Mouse (Mus musculus): ENCODE measurements at regions not wholly inside any gene's neighbourhood (a gene's known extent, or its start where the extent isn't known, plus 50 kb on each side); places are given as distances from the start of the nearest gene placed in this dataset.
A peak's percentile ranks its signal among the peaks of the same experiment; 100 is the strongest.

- Histone ChIP-seq H3K27ac (no peak overlapping the region), H3K4me3 (replicated peaks) (no peak overlapping the region), H3K4me2 (no peak overlapping the region), H3K27me3 (peaks cover 79% of the 10 kb centered on the region), H3K9ac (no peak overlapping the region), H3K4me1 (0 out of 2 replicates have a peak, but pooled peaks cover 2% of the 10 kb centered on the region), H3K36me3 (replicated peaks) (no peaks in the 10 kb centered on the region), H3K9me3 (0 out of 2 replicates have a peak, but pooled peaks cover 7% of the 10 kb centered on the region)
- ATAC-seq (ENCODE audit: low FRiP score) = no peak
- 66% methylated on average over 10 of the region's 10 CpGs for WGBS
Measured at GRCm38 (mm10) chr8:92004532-92004931, 202.7 kb upstream of the Irx3 start.

GRCm38 (mm10) chr8:92000368-92000767, 198.5 kb upstream of the Irx3 start:
- H3K27ac ChIP-seq = no peak overlapping the region
- WGBS = 96% methylated on average over 1 of the region's 1 CpGs
- H3K4me1 ChIP-seq = peaks cover 29% of the 10 kb centered on the region
- H3K9ac ChIP-seq = no peak overlapping the region
- ATAC-seq (ENCODE audit: low FRiP score) = no peak
- H3K36me3 ChIP-seq (replicated peaks) = no peaks in the 10 kb centered on the region
- no peak overlapping the region for H3K4me3 ChIP-seq (replicated peaks)
- H3K4me2 ChIP-seq = no peak overlapping the region
- H3K27me3 ChIP-seq = peaks cover 86% of the 10 kb centered on the region
- H3K9me3 ChIP-seq = 0 out of 2 replicates have a peak, but pooled peaks cover 7% of the 10 kb centered on the region

GRCm38 (mm10) chr8:91999661-92000060, 197.8 kb upstream of the Irx3 start:
- 90% methylated on average over 5 of the region's 5 CpGs for WGBS
- Histone ChIP-seq H3K4me3 (replicated peaks) (no peak overlapping the region), H3K9ac (no peak overlapping the region), H3K36me3 (replicated peaks) (no peaks in the 10 kb centered on the region), H3K27me3 (peaks cover 86% of the 10 kb centered on the region), H3K27ac (no peak overlapping the region), H3K9me3 (0 out of 2 replicates have a peak, but pooled peaks cover 7% of the 10 kb centered on the region), H3K4me2 (no peak overlapping the region), H3K4me1 (peaks cover 33% of the 10 kb centered on the region)
- no peak for ATAC-seq (ENCODE audit: low FRiP score)

DNA sequence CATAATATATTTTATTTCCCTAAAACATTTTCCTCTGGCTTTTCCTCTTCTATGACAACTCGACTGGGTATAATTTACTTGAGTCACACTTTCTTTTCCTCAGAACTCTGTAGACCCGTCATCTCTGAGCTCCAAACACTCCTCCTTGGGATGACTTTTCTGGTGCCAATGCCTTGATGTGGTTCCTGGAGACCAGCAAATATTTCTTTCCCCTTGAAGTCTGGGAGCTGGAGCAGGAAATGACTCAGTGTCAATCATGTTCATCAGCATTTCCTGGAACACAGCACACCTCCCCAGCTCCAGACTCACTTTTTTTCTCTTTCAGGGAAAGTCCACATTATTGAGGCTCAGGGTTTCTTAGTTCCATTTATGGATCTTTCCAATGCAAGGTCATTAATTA, 197.3 kb upstream of the Irx3 start:
- ATAC-seq (ENCODE audit: low FRiP score) = no peak

DNA sequence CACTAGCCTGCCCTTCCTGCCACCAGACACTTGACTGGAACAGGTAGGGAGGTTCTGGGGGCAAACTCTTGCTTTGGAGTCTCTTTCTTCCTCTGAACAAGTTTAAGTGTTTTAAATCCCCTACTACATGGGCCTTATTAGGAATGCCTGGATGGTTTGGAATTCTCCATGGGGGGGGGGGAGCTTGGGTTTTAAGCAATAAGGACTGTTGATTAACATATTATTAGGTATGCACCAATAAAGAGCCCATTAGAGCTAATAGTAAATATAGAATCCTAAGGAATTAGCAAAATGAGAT, 196.0 kb upstream of the Irx3 start:
- Histone ChIP-seq H3K4me2 (peak overlapping the region; percentile 33; the same call in 1 of the 2 replicates), H3K27ac (peak overlapping the region; percentile 31; the same call in 1 of the 2 replicates), H3K4me3 (replicated peaks) (no peak overlapping the region), H3K27me3 (peaks cover 90% of the 10 kb centered on the region), H3K4me1 (peaks cover 51% of the 10 kb centered on the region), H3K36me3 (replicated peaks) (no peaks in the 10 kb centered on the region), H3K9ac (no peak overlapping the region), H3K9me3 (0 out of 2 replicates have a peak, but pooled peaks cover 3% of the 10 kb centered on the region)
- ATAC-seq (ENCODE audit: low FRiP score) = no peak

More for the DNA sequence above, 197.3 kb upstream of the Irx3 start:
- Histone ChIP-seq H3K4me1 (peaks cover 37% of the 10 kb centered on the region), H3K27ac (no peak overlapping the region), H3K27me3 (peaks cover 87% of the 10 kb centered on the region), H3K4me3 (replicated peaks) (no peak overlapping the region), H3K9ac (no peak overlapping the region), H3K36me3 (replicated peaks) (no peaks in the 10 kb centered on the region), H3K4me2 (no peak overlapping the region), H3K9me3 (0 out of 2 replicates have a peak, but pooled peaks cover 7% of the 10 kb centered on the region)
- 87% methylated on average over 2 of the region's 2 CpGs for WGBS

DNA sequence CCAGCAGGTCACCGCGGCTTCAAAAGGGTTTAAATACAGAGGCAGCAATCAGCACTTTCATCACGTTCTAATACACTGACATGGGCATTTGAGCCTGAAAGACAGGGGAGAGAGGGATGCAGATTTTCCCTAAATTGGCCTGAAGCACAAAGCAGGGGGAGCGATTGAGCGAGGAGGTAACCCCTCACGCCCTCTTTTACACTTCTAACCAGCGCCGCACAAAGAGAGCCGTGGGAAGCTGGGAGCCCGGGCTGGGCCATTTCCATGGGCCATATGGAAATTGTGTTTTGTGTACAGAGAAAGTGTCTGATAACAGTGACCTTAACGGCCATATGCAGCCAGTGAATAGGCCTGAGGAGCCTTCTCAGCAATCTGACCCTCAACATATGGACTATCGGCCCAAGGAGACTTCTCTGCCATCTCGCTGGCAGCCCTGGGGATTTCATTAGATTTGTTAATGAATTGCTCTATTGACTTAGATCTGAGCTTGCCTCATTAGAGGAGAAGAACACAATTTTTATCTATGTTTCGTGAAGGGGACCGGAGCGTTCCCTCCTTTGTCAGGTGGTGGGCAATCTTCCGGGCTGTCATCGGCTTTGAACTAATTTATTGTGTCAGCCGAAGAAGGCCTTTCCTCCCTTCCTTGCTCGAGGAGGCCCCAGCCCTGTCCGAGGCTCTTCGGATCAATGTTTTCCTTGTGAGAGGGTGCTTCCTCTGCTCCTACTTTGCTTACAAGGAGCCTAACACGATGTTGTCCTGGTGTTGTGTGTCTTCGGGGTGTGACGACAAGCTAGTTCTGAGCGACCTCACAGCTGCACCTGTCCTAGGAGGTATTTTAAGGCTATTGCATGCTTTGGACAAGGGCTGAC, 195.4 kb upstream of the Irx3 start:
- Histone ChIP-seq H3K36me3 (replicated peaks) (no peaks in the 10 kb centered on the region), H3K4me2 (peak overlapping the region; percentile 33), H3K4me1 (peaks cover 57% of the 10 kb centered on the region), H3K27me3 (peaks cover 90% of the 10 kb centered on the region), H3K9me3 (0 out of 2 replicates have a peak, but pooled peaks cover 3% of the 10 kb centered on the region), H3K4me3 (replicated peaks) (no peak overlapping the region), H3K9ac (no peak overlapping the region), H3K27ac (peak overlapping the region; percentile 31; the same call in 1 of the 2 replicates)
- WGBS = 15% methylated on average over 26 of the region's 26 CpGs
- peak; percentile 72 for ATAC-seq (ENCODE audit: low FRiP score)

DNA sequence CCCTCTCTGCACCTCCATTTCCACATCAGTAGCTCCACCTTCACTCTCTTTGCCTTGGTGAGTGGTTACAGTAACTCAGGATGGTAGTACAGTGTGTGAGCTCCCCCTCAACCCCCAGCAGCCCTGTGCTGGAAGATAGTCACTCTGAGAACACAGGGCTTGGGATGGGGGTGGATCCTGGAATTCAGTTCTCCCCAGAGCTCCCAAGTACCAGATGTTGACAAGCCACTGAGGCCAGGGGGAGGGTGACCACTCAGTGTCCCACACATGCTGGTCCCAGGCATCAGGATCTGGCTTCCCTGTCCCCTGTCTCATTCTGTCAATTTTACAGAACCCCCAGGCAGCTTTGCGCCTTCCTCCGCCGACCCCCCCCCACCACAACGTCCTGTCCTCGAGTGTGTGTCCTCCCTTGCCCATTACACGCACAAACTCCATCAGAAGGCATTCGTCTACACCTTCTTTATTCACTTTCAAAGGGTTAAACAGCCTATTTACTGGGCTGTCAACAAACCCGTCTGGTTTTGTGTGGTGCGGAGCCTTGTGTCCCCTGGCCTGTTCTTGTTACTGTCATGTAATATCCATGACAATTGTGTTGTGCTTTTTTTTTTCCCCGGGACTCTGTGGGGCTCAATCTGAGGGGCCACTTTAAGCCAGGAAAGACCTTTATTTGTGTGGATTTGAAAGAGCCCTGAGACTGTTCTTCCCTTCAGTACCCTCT, 194.6 kb upstream of the Irx3 start:
- no peaks in the 10 kb centered on the region for H3K36me3 ChIP-seq (replicated peaks)
- H3K9me3 ChIP-seq = 0 out of 2 replicates have a peak, but pooled peaks cover 3% of the 10 kb centered on the region
- peak overlapping the region; percentile 46 for H3K27ac ChIP-seq
- peaks cover 64% of the 10 kb centered on the region for H3K4me1 ChIP-seq
- no peak overlapping the region for H3K9ac ChIP-seq
- WGBS = 9% methylated on average over 10 of the region's 10 CpGs
- no peak overlapping the region for H3K4me3 ChIP-seq (replicated peaks)
- H3K4me2 ChIP-seq = peak overlapping the region; percentile 33
- peaks cover 85% of the 10 kb centered on the region for H3K27me3 ChIP-seq
- ATAC-seq (ENCODE audit: low FRiP score) = peak; percentile 19

DNA sequence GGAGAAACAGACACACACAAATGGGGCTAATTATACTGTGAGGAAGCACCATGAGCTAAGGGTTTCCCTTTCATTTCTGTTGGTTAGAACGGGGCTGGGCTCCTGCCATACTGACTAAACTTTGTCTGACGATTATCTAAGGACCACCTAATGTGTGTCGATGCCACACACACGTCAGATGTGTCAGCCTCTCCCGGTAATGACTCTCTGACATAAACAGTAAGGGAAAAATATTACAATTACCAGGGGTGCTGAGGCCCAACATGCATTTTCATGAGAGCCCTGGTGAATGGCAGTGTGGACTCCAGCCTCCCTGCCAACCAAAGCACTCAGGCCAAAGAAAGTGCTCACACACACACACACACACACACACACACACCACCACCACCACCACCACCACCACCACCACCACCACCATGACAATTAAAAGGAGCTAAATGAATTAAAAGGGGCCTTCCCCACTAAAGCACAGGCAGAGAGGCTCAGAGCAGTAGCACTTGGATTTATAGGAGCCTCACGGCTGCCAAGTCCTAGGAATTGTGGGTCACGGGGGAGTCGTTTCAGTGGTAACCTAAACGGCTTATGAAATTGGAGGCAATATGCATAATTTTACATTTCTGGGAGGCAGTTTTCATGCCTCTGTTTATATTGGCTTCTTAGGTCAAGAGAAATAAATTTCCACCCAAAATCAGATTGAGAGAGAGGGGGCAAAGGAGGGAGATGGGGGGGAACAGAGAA, 193.7 kb upstream of the Irx3 start:
- no peak overlapping the region for H3K4me3 ChIP-seq (replicated peaks)
- H3K4me2 ChIP-seq = no peak overlapping the region
- H3K9me3 ChIP-seq = no peaks in the 10 kb centered on the region
- H3K36me3 ChIP-seq (replicated peaks) = no peaks in the 10 kb centered on the region
- H3K9ac ChIP-seq = no peak overlapping the region
- H3K4me1 ChIP-seq = peaks cover 71% of the 10 kb centered on the region
- peaks cover 81% of the 10 kb centered on the region for H3K27me3 ChIP-seq
- H3K27ac ChIP-seq = no peak overlapping the region
- 29% methylated on average over 9 of the region's 9 CpGs for WGBS
- ATAC-seq (ENCODE audit: low FRiP score) = no peak

GRCm38 (mm10) chr8:91991542-91992452, 189.9 kb upstream of the Irx3 start:
- H3K9ac ChIP-seq = no peak overlapping the region
- no peak overlapping the region; the same call in 1 of the 2 replicates for H3K4me3 ChIP-seq (replicated peaks)
- peak overlapping the region; percentile 72 for H3K27ac ChIP-seq
- 12% methylated on average over 25 of the region's 25 CpGs for WGBS
- peaks cover 85% of the 10 kb centered on the region for H3K27me3 ChIP-seq
- peak; percentile 63; the same call in 1 of the 2 replicates for ATAC-seq (ENCODE audit: low FRiP score)
- 0 out of 2 replicates have a peak, but pooled peaks cover 2% of the 10 kb centered on the region for H3K9me3 ChIP-seq
- H3K36me3 ChIP-seq (replicated peaks) = no peaks in the 10 kb centered on the region
- peaks cover 63% of the 10 kb centered on the region for H3K4me1 ChIP-seq
- H3K4me2 ChIP-seq = peak overlapping the region; percentile 42

DNA sequence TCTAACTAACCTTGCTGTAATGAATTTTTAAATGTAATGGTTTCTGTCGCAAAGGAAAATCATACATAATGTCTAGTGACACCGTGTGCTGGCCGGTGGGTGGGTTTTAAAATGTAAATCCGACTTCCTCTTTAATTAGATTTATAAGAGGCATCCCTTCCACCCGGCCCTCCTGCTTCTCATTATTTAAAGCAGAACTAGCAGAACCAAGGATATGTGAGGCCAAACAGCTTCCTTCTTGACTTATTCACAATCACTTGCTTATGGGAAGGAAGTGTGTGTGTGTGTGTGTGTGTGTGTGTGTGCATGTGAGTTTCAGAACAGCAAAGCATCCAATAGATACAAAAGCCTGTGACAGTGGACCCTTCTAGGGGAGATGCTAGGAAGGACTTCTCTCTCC, 189.1 kb upstream of the Irx3 start:
- H3K9me3 ChIP-seq = 0 out of 2 replicates have a peak, but pooled peaks cover 3% of the 10 kb centered on the region
- peak overlapping the region; percentile 72; the same call in 1 of the 2 replicates for H3K27ac ChIP-seq
- H3K4me1 ChIP-seq = peaks cover 55% of the 10 kb centered on the region
- H3K4me3 ChIP-seq (replicated peaks) = no peak overlapping the region
- H3K4me2 ChIP-seq = peak overlapping the region; percentile 42
- H3K9ac ChIP-seq = no peak overlapping the region
- ATAC-seq (ENCODE audit: low FRiP score) = no peak
- H3K27me3 ChIP-seq = peaks cover 86% of the 10 kb centered on the region
- no peaks in the 10 kb centered on the region for H3K36me3 ChIP-seq (replicated peaks)
- 40% methylated on average over 5 of the region's 5 CpGs for WGBS

DNA sequence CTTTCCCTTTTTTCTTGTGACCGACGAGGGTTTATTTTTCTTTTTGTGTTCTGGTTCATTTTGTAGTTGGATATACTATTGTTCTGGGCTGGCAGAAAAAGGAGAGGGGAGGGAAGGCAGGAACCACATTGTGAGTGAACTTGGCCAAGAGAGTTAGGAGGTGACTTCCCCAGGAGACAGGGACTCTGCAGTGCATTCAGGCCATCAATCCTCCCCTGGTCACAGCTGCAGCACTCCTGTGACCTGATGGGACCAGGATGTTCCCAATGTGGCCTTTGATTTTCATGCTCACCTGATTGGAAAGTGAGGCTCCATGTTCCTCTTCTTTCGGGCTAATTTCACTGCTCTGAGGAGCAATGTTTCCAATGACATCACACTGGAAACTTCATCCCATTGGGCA, 188.2 kb upstream of the Irx3 start:
- H3K27me3 ChIP-seq = peaks cover 77% of the 10 kb centered on the region
- ATAC-seq (ENCODE audit: low FRiP score) = no peak
- H3K9me3 ChIP-seq = 0 out of 2 replicates have a peak, but pooled peaks cover 3% of the 10 kb centered on the region
- 80% methylated on average over 3 of the region's 3 CpGs for WGBS
- no peak overlapping the region for H3K9ac ChIP-seq
- H3K4me2 ChIP-seq = no peak overlapping the region
- H3K4me3 ChIP-seq (replicated peaks) = no peak overlapping the region
- peaks cover 46% of the 10 kb centered on the region for H3K4me1 ChIP-seq
- H3K27ac ChIP-seq = no peak overlapping the region
- no peaks in the 10 kb centered on the region for H3K36me3 ChIP-seq (replicated peaks)
